Mouse (Mus musculus) MEL (cell line): Measurements from ENCODE around the gene Klre1. TPM values are rescaled to one million over a fixed set of nuclear protein-coding genes. Genes with fewer than 3 reads are reported as not detected.
A peak's percentile ranks its signal among the peaks of the same experiment; 100 is the strongest.

Experiments
- DNase-seq: peaks from one replicate; pipeline ENCODE4 v3.0.0; 2011; ENCODE audit warnings: low read depth, low spot score
- H3K27ac ChIP-seq: 2 replicates; pipeline ENCODE4 v1.5.1; 2012; ENCODE audit warnings: low read depth, mild to moderate bottlenecking, control low read depth, low read length, moderate library complexity; ENCODE audit not compliant: control insufficient read depth
- H3K27me3 ChIP-seq, 2 experiments: fragments of 150-350 bp in 1 of 2; sonication (generic) in 1 of 2; 2 replicates each; pipeline ENCODE4 v1.6.1; 2012; ENCODE audit warnings: low read length in 2 of 2, mild to moderate bottlenecking in 2 of 2, improper control_type of control experiment in 1 of 2, moderate library complexity in 1 of 2; ENCODE audit not compliant: insufficient read depth in 2 of 2, control insufficient read depth in 1 of 2
- H3K36me3 ChIP-seq, 2 experiments: 2 replicates each; pipeline ENCODE4 v1.6.1; 2012 to 2014; ENCODE audit warnings: low read length in 2 of 2, improper control_type of control experiment in 1 of 2, inconsistent platforms in 1 of 2, mild to moderate bottlenecking in 1 of 2; ENCODE audit not compliant: insufficient read depth in 2 of 2, control insufficient read depth in 1 of 2
- H3K4me1 ChIP-seq, 2 experiments: fragments of 150-350 bp in 1 of 2; sonication (generic) in 1 of 2; 2 replicates each; pipeline ENCODE4 v1.6.1; 2012; ENCODE audit warnings: low read length in 2 of 2, improper control_type of control experiment in 1 of 2, mild to moderate bottlenecking in 1 of 2; ENCODE audit not compliant: insufficient read depth in 2 of 2, control insufficient read depth in 1 of 2
- H3K4me3 ChIP-seq, 2 experiments: fragments of 150-350 bp in 1 of 2; sonication (generic) in 1 of 2; 2 replicates each; pipeline ENCODE4 v1.5.1; 2012; ENCODE audit warnings: low read depth in 2 of 2, low read length in 2 of 2, mild to moderate bottlenecking in 2 of 2, moderate library complexity in 2 of 2, control low read depth in 1 of 2, improper control_type of control experiment in 1 of 2; ENCODE audit not compliant: control insufficient read depth in 1 of 2, insufficient read depth in 1 of 2
- H3K79me2 ChIP-seq: 2 replicates; pipeline ENCODE4 v1.6.1; 2012; ENCODE audit warnings: mild to moderate bottlenecking, low read length, moderate library complexity; ENCODE audit not compliant: control insufficient read depth, poor library complexity, insufficient read depth
- H3K9ac ChIP-seq: 2 replicates; pipeline ENCODE4 v1.6.1; 2012; ENCODE audit warnings: low read depth, mild to moderate bottlenecking, control low read depth, low read length, moderate library complexity; ENCODE audit not compliant: control insufficient read depth, poor library complexity, severe bottlenecking
- H3K9me3 ChIP-seq: fragments of 150-350 bp; sonication (generic); replicated peaks from 2 replicates; pipeline ENCODE4 v1.6.1; 2012; ENCODE audit warnings: mild to moderate bottlenecking, low read length, improper control_type of control experiment, moderate library complexity; ENCODE audit not compliant: insufficient read depth
- CHD2 ChIP-seq: IDR thresholded peaks from 2 replicates; pipeline ENCODE4 v1.6.1; 2011; ENCODE audit warnings: low read length, improper control_type of control experiment
- CTCF ChIP-seq, 3 experiments: IDR thresholded peaks in 2 of 3; conservative IDR thresholded peaks in 1 of 3; 2 replicates each; pipeline ENCODE4 v1.5.1; 2011 to 2012; ENCODE audit warnings: low read length in 3 of 3, low read depth in 2 of 3, mild to moderate bottlenecking in 2 of 3, improper control_type of control experiment in 1 of 3, inconsistent platforms in 1 of 3, mixed read lengths in 1 of 3, moderate library complexity in 1 of 3; ENCODE audit not compliant: control insufficient read depth in 1 of 3, insufficient read depth in 1 of 3, poor library complexity in 1 of 3, severe bottlenecking in 1 of 3
- ELF1 ChIP-seq: IDR thresholded peaks from 2 replicates; pipeline ENCODE4 v1.6.1; 2014; ENCODE audit warnings: low read depth, mild to moderate bottlenecking, inconsistent platforms, low read length, improper control_type of control experiment, moderate library complexity
- GABPA ChIP-seq: IDR thresholded peaks from 2 replicates; pipeline ENCODE4 v1.6.1; 2012; ENCODE audit warnings: low read depth, mild to moderate bottlenecking, inconsistent platforms, low read length, improper control_type of control experiment, moderate library complexity
- GATA1 ChIP-seq: IDR thresholded peaks from 2 replicates; pipeline ENCODE4 v1.6.1; 2011; ENCODE audit warnings: low read depth, low read length, improper control_type of control experiment
- HCFC1 ChIP-seq: IDR thresholded peaks from 2 replicates; pipeline ENCODE4 v1.6.1; 2012; ENCODE audit warnings: low read depth, mild to moderate bottlenecking, inconsistent platforms, low read length, improper control_type of control experiment, moderate library complexity
- MAFK ChIP-seq: IDR thresholded peaks from 2 replicates; pipeline ENCODE4 v1.6.1; 2011; ENCODE audit warnings: low read depth, mild to moderate bottlenecking, low read length, improper control_type of control experiment, borderline replicate concordance
- MAX ChIP-seq: IDR thresholded peaks from 2 replicates; pipeline ENCODE4 v1.6.1; 2011; ENCODE audit warnings: low read length, improper control_type of control experiment
- MEF2A ChIP-seq: IDR thresholded peaks from 2 replicates; pipeline ENCODE4 v1.6.1; 2014; ENCODE audit warnings: low read depth, mild to moderate bottlenecking, inconsistent platforms, low read length, improper control_type of control experiment; ENCODE audit not compliant: poor library complexity, insufficient replicate concordance, severe bottlenecking; ENCODE audit errors: extremely low read depth
- MXI1 ChIP-seq: IDR thresholded peaks from 2 replicates; pipeline ENCODE4 v1.6.1; 2011; ENCODE audit warnings: mild to moderate bottlenecking, low read depth, low read length, improper control_type of control experiment
- MYB ChIP-seq: IDR thresholded peaks from 2 replicates; pipeline ENCODE4 v1.6.1; 2011; ENCODE audit warnings: mild to moderate bottlenecking, low read depth, low read length, improper control_type of control experiment
- MYC ChIP-seq: IDR thresholded peaks from 2 replicates; pipeline ENCODE4 v1.6.1; 2011; ENCODE audit warnings: low read depth, mild to moderate bottlenecking, low read length, improper control_type of control experiment, moderate library complexity
- NELFE ChIP-seq: IDR thresholded peaks from 2 replicates; pipeline ENCODE4 v1.6.1; 2011; ENCODE audit warnings: low read depth, low read length, improper control_type of control experiment
- NRF1 ChIP-seq: IDR thresholded peaks from 2 replicates; pipeline ENCODE4 v1.6.1; 2014; ENCODE audit warnings: low read depth, mild to moderate bottlenecking, inconsistent platforms, low read length, improper control_type of control experiment, moderate library complexity; ENCODE audit not compliant: poor library complexity, insufficient read depth, severe bottlenecking
- POLR2A ChIP-seq, 2 experiments: IDR thresholded peaks; 2 replicates each; pipeline ENCODE4 v1.6.1; 2011 to 2012; ENCODE audit warnings: low read length in 2 of 2, mild to moderate bottlenecking in 2 of 2, control low read depth in 1 of 2, improper control_type of control experiment in 1 of 2, low read depth in 1 of 2, moderate library complexity in 1 of 2; ENCODE audit not compliant: control insufficient read depth in 1 of 2, insufficient read depth in 1 of 2, poor library complexity in 1 of 2
- POLR2AphosphoS2 ChIP-seq: IDR thresholded peaks from 2 replicates; pipeline ENCODE4 v1.6.1; 2011; ENCODE audit warnings: low read length, improper control_type of control experiment
- RAD21 ChIP-seq: IDR thresholded peaks from 2 replicates; pipeline ENCODE4 v1.6.1; 2011; ENCODE audit warnings: mild to moderate bottlenecking, low read depth, low read length, improper control_type of control experiment
- SIN3A ChIP-seq: IDR thresholded peaks from 2 replicates; pipeline ENCODE4 v1.6.1; 2012; ENCODE audit warnings: low read length, improper control_type of control experiment, inconsistent platforms
- SMC3 ChIP-seq: IDR thresholded peaks from 2 replicates; pipeline ENCODE4 v1.6.1; 2011; ENCODE audit warnings: low read depth, low read length, improper control_type of control experiment
- TCF12 ChIP-seq: IDR thresholded peaks from 2 replicates; pipeline ENCODE4 v1.6.1; 2014; ENCODE audit warnings: low read depth, mild to moderate bottlenecking, inconsistent platforms, low read length, improper control_type of control experiment, moderate library complexity
- UBTF ChIP-seq: IDR thresholded peaks from 2 replicates; pipeline ENCODE4 v1.6.1; 2012; ENCODE audit warnings: low read depth, mild to moderate bottlenecking, inconsistent platforms, low read length, improper control_type of control experiment, moderate library complexity, borderline replicate concordance; ENCODE audit not compliant: insufficient read depth
- USF2 ChIP-seq, 2 experiments: IDR thresholded peaks; 2 replicates each; pipeline ENCODE4 v1.6.1; 2011 to 2012; ENCODE audit warnings: improper control_type of control experiment in 2 of 2, low read length in 2 of 2, borderline replicate concordance in 1 of 2, inconsistent platforms in 1 of 2, low read depth in 1 of 2, mild to moderate bottlenecking in 1 of 2; ENCODE audit not compliant: insufficient read depth in 1 of 2
- ZC3H11A ChIP-seq: IDR thresholded peaks from 2 replicates; pipeline ENCODE4 v1.6.1; 2012; ENCODE audit warnings: low read depth, mild to moderate bottlenecking, inconsistent platforms, low read length, improper control_type of control experiment
- ZKSCAN1 ChIP-seq: IDR thresholded peaks from 2 replicates; pipeline ENCODE4 v1.6.1; 2012; ENCODE audit warnings: low read depth, mild to moderate bottlenecking, inconsistent platforms, low read length, improper control_type of control experiment, moderate library complexity
- ZMIZ1 ChIP-seq: IDR thresholded peaks from 2 replicates; pipeline ENCODE4 v1.6.1; 2012; ENCODE audit warnings: low read depth, mild to moderate bottlenecking, inconsistent platforms, low read length, improper control_type of control experiment, moderate library complexity
- polyA plus RNA-seq, 2 experiments: library from polyadenylated mRNA; stranded (reverse) in 1 of 2; unstranded in 1 of 2; fragments of >175 nt in 1 of 2; fragments of >200 nt in 1 of 2; gene quantifications; 2 replicates each; pipeline versions ENCODE4 v1.2.1 to v1.2.4; 2012; ENCODE audit warnings: low replicate concordance in 2 of 2, low read depth in 1 of 2; ENCODE audit not compliant: insufficient read length in 2 of 2, insufficient read depth in 1 of 2, missing spikeins in 1 of 2
- total RNA-seq: library from RNA; depleted of rRNA; stranded (reverse); fragments of 300-350 nt; gene quantifications from 2 replicates; pipeline ENCODE4 v1.2.3, GENCODE M21; 2012

Klre1 gene
- total and polyA plus RNA-seq, 3 experiments = not detected

- Histone ChIP-seq H3K79me2 (no peaks in the 10 kb centered on the region), H3K4me3 (no peak overlapping the region), H3K36me3 (peaks cover 0 to 2% of the 10 kb centered on the region in 2 experiments; a peak in 2 of 4 replicates), H3K9me3 (no peaks in the 10 kb centered on the region), H3K27me3 (peaks cover 0 to 3% of the 10 kb centered on the region in 2 experiments; a peak in 3 of 4 replicates), H3K4me1 (no peaks in the 10 kb centered on the region), H3K27ac (no peak overlapping the region), H3K9ac (no peak overlapping the region)
- no peak for DNase-seq
- no peak for TF ChIP-seq CTCF (IDR thresholded peaks at IDR 0.05 in 2 of 3, conservative IDR thresholded peaks at IDR 0.05 in 1 of 3; ENCODE audit: control insufficient read depth in 1 of 3, insufficient read depth in 1 of 3, low read depth in 2 of 3, low read length in 3 of 3, poor library complexity in 1 of 3, severe bottlenecking in 1 of 3)
- TF ChIP-seq GATA1 = no peak
- TF ChIP-seq UBTF = no peak
- TF ChIP-seq USF2 (IDR thresholded peaks at IDR 0.05; ENCODE audit: borderline replicate concordance in 1 of 2, insufficient read depth in 1 of 2, low read depth in 1 of 2, low read length in 2 of 2) = no peak
- TF ChIP-seq MXI1 = no peak
- no peak for TF ChIP-seq MEF2A
- no peak for TF ChIP-seq MAFK
- no peak for TF ChIP-seq SIN3A
- no peak for TF ChIP-seq ELF1
- no peak for TF ChIP-seq NRF1
- TF ChIP-seq POLR2AphosphoS2 = no peak
- TF ChIP-seq CHD2 = no peak
- no peak for TF ChIP-seq ZMIZ1
- TF ChIP-seq ZKSCAN1 = no peak
- no peak for TF ChIP-seq NELFE
- no peak for TF ChIP-seq GABPA
- no peak for TF ChIP-seq TCF12
- no peak for TF ChIP-seq MAX
- no peak for TF ChIP-seq HCFC1
- TF ChIP-seq POLR2A (IDR thresholded peaks at IDR 0.05; ENCODE audit: control insufficient read depth in 1 of 2, insufficient read depth in 1 of 2, low read depth in 1 of 2, low read length in 2 of 2, poor library complexity in 1 of 2) = no peak
Observed at GRCm38 (mm10) chr6:129565257-129565656, 12.4 kb upstream of the Klre1 start.

- H3K27ac ChIP-seq = no peak overlapping the region
- H3K9ac ChIP-seq = no peak overlapping the region
- no peaks in the 10 kb centered on the region for H3K36me3 ChIP-seq
- no peak overlapping the region for H3K4me3 ChIP-seq
- peaks cover 0 to 6% of the 10 kb centered on the region in 2 experiments; a peak in 2 of 4 replicates for H3K27me3 ChIP-seq
- DNase-seq = peak; percentile 29
- no peaks in the 10 kb centered on the region for H3K9me3 ChIP-seq
- H3K4me1 ChIP-seq = no peaks in the 10 kb centered on the region
- TF ChIP-seq SMC3 (peak; percentile 70), CTCF (IDR thresholded peaks at IDR 0.05 in 2 of 3, conservative IDR thresholded peaks at IDR 0.05 in 1 of 3; ENCODE audit: control insufficient read depth in 1 of 3, insufficient read depth in 1 of 3, low read depth in 2 of 3, low read length in 3 of 3, poor library complexity in 1 of 3, severe bottlenecking in 1 of 3) (peak in 2 of 3 experiments; percentile 21 to 70; a peak in 2 of 6 replicates), ZC3H11A (peak; percentile 70), MYB (no peak), RAD21 (peak; percentile 84), MYC (no peak)
- no peaks in the 10 kb centered on the region for H3K79me2 ChIP-seq
Observed at GRCm38 (mm10) chr6:129575315-129575714, 2.4 kb upstream of the Klre1 start.
